In genomic region chr1:164458245-164458613, GRCm38 (mm10) we compare ENCODE assay signal across 7 mouse cellular contexts. TPM values are rescaled to one million over a fixed set of nuclear protein-coding genes. Genes with fewer than 3 reads are reported as not detected.
A peak's percentile ranks its signal among the peaks of the same experiment; 100 is the strongest.
DNase-seq lines count a peak whose midpoint lies in the region; ATAC-seq lines count a peak whose summit lies in the region.

Gene Atp1b1 (minus strand): TSS chr1:164458355.

- peak within 1 kb of the TSS; percentile 53 for H3K4me2 ChIP-seq in intestine, embryonic 16.5 days (ENCODE audit: low read depth, low read length)
- H3K4me2 ChIP-seq in midbrain, embryonic 12.5 days (replicated peaks) = peak within 1 kb of the TSS; percentile 79

- H3K4me3 ChIP-seq in intestine, embryonic 16.5 days (ENCODE audit: low read length) = peak within 1 kb of the TSS; percentile 66
- peak within 1 kb of the TSS; percentile 70 for H3K4me3 ChIP-seq in midbrain, embryonic 12.5 days

- intact Hi-C loops in left cerebral cortex, postnatal 4 days (cut with DNase I) = loop anchor here (5.0 to 10.0 kb wide), 6 partner anchors 129 to 664 kb away; no protein-coding TSS in a partner anchor

- H3K9me3 ChIP-seq in intestine, embryonic 16.5 days (ENCODE audit: control insufficient read depth, low read length) = no peaks in the 10 kb centered on the region
- H3K9me3 ChIP-seq in midbrain, embryonic 12.5 days = no peaks in the 10 kb centered on the region

- no peaks in the 10 kb centered on the region for H3K27me3 ChIP-seq in intestine, embryonic 16.5 days (replicated peaks; ENCODE audit: control insufficient read depth, insufficient read depth, low read length)
- H3K27me3 ChIP-seq in midbrain, embryonic 12.5 days = peaks cover 34% of the 10 kb centered on the region

- H3K9ac ChIP-seq in intestine, embryonic 16.5 days (ENCODE audit: low read depth, low read length) = peak within 1 kb of the TSS; percentile 89
- peak within 1 kb of the TSS; percentile 75 for H3K9ac ChIP-seq in midbrain, embryonic 12.5 days (replicated peaks)

- peak; percentile 86 for ATAC-seq in intestine, embryonic 16.5 days
- ATAC-seq in midbrain, embryonic 12.5 days (ENCODE audit: low FRiP score, low read depth) = peak; percentile 95

- DNase-seq in adrenal gland, postnatal 10 days = peak; percentile 91
- peak; percentile 94 for DNase-seq in embryo, embryonic 11 days
- no peak for DNase-seq in gonadal fat pad, adult 2 months (ENCODE audit: low read depth)
- DNase-seq in left cerebral cortex, postnatal 4 days = peak; percentile 92
- DNase-seq in spleen, adult 18-20 months = peak; percentile 75 to 78

- under 1% methylated on average over 35 of the region's 35 CpGs for WGBS in intestine, embryonic 16.5 days
- WGBS in midbrain, embryonic 12.5 days = under 1% methylated on average over 32 of the region's 35 CpGs

- peak within 1 kb of the TSS; percentile 93 for H3K27ac ChIP-seq in intestine, embryonic 16.5 days (ENCODE audit: low read length)
- H3K27ac ChIP-seq in midbrain, embryonic 12.5 days (replicated peaks) = peak within 1 kb of the TSS; percentile 94

- peaks cover 7% of the 10 kb centered on the region; the same call in 1 of the 2 replicates for H3K4me1 ChIP-seq in intestine, embryonic 16.5 days (ENCODE audit: control insufficient read depth, insufficient read depth, low read length)
- peaks cover 42% of the 10 kb centered on the region for H3K4me1 ChIP-seq in midbrain, embryonic 12.5 days

- H3K36me3 ChIP-seq in intestine, embryonic 16.5 days (ENCODE audit: control insufficient read depth, insufficient read depth, low read length) = peaks cover 2% of the 10 kb centered on the region; the same call in 1 of the 2 replicates
- H3K36me3 ChIP-seq in midbrain, embryonic 12.5 days = 0 out of 2 replicates have a peak, but pooled peaks cover 1% of the 10 kb centered on the region

RNA-seq across cellular contexts. Expression of gene Atp1b1, which starts in this region (rescaled TPM):
- 100 to 1,000 TPM in 1 of 2 experiments, 10 to 100 TPM in 1; 88.2 to 115 TPM for total RNA-seq in adrenal gland, postnatal 10 days (2021)
- 35.2 and 52.1 TPM in 2 replicates for polyA plus RNA-seq in gonadal fat pad, adult 2 months (2012; rRNA removed)
- 184 and 199 TPM in 2 replicates for polyA plus RNA-seq in intestine, embryonic 16.5 days (2015; fragmentation: Nextera tagmentation; extraction: Ambion mirVana)
- 100 to 1,000 TPM; 722 to 767 TPM for total RNA-seq in left cerebral cortex, postnatal 4 days (2021)
- polyA plus RNA-seq in midbrain, embryonic 12.5 days (2016; fragmentation: Nextera tagmentation; extraction: Ambion mirVana) = 45.5 and 50.5 TPM in 2 replicates

Comparison
In these comparisons a context has a peak if more than half of its experiments do, and no peak if none do; other contexts are left out.
1. RNA of gene Atp1b1 (total RNA-seq): 722 to 767 TPM in left cerebral cortex, postnatal 4 days; 88.2 to 115 TPM in adrenal gland, postnatal 10 days; every median in the first group is over 4 times any median in the second.